Mouse (Mus musculus) embryo, embryonic 10.5 days (tissue): ENCODE results near the gene Zc2hc1b.

Experiments
- DNase-seq: peaks from one replicate; pipeline ENCODE4 v3.0.0-alpha.2; 2015; ENCODE audit warnings: low spot score

Zc2hc1b gene

GRCm38 (mm10) chr10:13172798-13173221 is 5.0 kb downstream of the Zc2hc1b start:
- DNase-seq = peak; percentile 33

GRCm38 (mm10) chr10:13171461-13171860 is 6.4 kb downstream of the Zc2hc1b start:
- DNase-seq = no peak

GRCm38 (mm10) chr10:13170739-13171448 is 6.9 kb downstream of the Zc2hc1b start:
- peak; percentile 67 for DNase-seq

- DNase-seq = no peak
Measured at GRCm38 (mm10) chr10:13168461-13168860, 9.4 kb downstream of the Zc2hc1b start.

- no peak for DNase-seq
Measured at GRCm38 (mm10) chr10:13162031-13162430, 15.8 kb downstream of the Zc2hc1b start.

GRCm38 (mm10) chr10:13160913-13161312 is 16.9 kb downstream of the Zc2hc1b start:
- no peak for DNase-seq

- DNase-seq = no peak
Measured at GRCm38 (mm10) chr10:13155377-13155776, 22.4 kb downstream of the Zc2hc1b start.

- no peak for DNase-seq
Measured at GRCm38 (mm10) chr10:13152811-13153364, 24.9 kb downstream of the Zc2hc1b start.

- DNase-seq = no peak
Measured at GRCm38 (mm10) chr10:13151353-13151752, 26.5 kb downstream of the Zc2hc1b start.

GRCm38 (mm10) chr10:13150435-13150834 is 27.4 kb downstream of the Zc2hc1b start:
- DNase-seq = no peak

- DNase-seq = no peak
Measured at GRCm38 (mm10) chr10:13140434-13140833, 37.4 kb downstream of the Zc2hc1b start.

GRCm38 (mm10) chr10:13137906-13138305 is 39.9 kb downstream of the Zc2hc1b start:
- DNase-seq = no peak

GRCm38 (mm10) chr10:13135751-13136150 is 42.1 kb downstream of the Zc2hc1b start:
- DNase-seq = no peak

- no peak for DNase-seq
Measured at GRCm38 (mm10) chr10:13135276-13135675, 42.5 kb downstream of the Zc2hc1b start.

GRCm38 (mm10) chr10:13133850-13134249 is 44.0 kb downstream of the Zc2hc1b start:
- no peak for DNase-seq

GRCm38 (mm10) chr10:13127946-13128345 is 49.9 kb downstream of the Zc2hc1b start:
- no peak for DNase-seq

GRCm38 (mm10) chr10:13127335-13127734 is 50.5 kb downstream of the Zc2hc1b start:
- DNase-seq = no peak

- no peak for DNase-seq
Measured at GRCm38 (mm10) chr10:13125811-13126210, 52.0 kb downstream of the Zc2hc1b start.

GRCm38 (mm10) chr10:13119300-13119699 is 58.5 kb downstream of the Zc2hc1b start:
- DNase-seq = no peak

- peak; percentile 67 for DNase-seq
Measured at GRCm38 (mm10) chr10:13118770-13119102, 59.1 kb downstream of the Zc2hc1b start.

GRCm38 (mm10) chr10:13118024-13118769 is 59.6 kb downstream of the Zc2hc1b start:
- DNase-seq = peak; percentile 50

- DNase-seq = peak; percentile 80
Measured at GRCm38 (mm10) chr10:13116706-13117665, 60.8 kb downstream of the Zc2hc1b start.
